Mouse (Mus musculus) MEL (cell line): ENCODE measurements at regions not wholly inside any gene's neighbourhood (a gene's known extent, or its start where the extent isn't known, plus 50 kb on each side); places are given as distances from the start of the nearest gene placed in this dataset.

ENCODE experiments used
- DNase-seq: peaks from one replicate; pipeline ENCODE4 v3.0.0; 2011; ENCODE audit warnings: low read depth, low spot score
- H3K27ac ChIP-seq: 2 replicates; pipeline ENCODE4 v1.5.1; 2012; ENCODE audit warnings: low read depth, mild to moderate bottlenecking, control low read depth, low read length, moderate library complexity; ENCODE audit not compliant: control insufficient read depth
- H3K27me3 ChIP-seq, 2 experiments: fragments of 150-350 bp in 1 of 2; sonication (generic) in 1 of 2; 2 replicates each; pipeline ENCODE4 v1.6.1; 2012; ENCODE audit warnings: low read length in 2 of 2, mild to moderate bottlenecking in 2 of 2, improper control_type of control experiment in 1 of 2, moderate library complexity in 1 of 2; ENCODE audit not compliant: insufficient read depth in 2 of 2, control insufficient read depth in 1 of 2
- H3K36me3 ChIP-seq, 2 experiments: 2 replicates each; pipeline ENCODE4 v1.6.1; 2012 to 2014; ENCODE audit warnings: low read length in 2 of 2, improper control_type of control experiment in 1 of 2, inconsistent platforms in 1 of 2, mild to moderate bottlenecking in 1 of 2; ENCODE audit not compliant: insufficient read depth in 2 of 2, control insufficient read depth in 1 of 2
- H3K4me1 ChIP-seq, 2 experiments: fragments of 150-350 bp in 1 of 2; sonication (generic) in 1 of 2; 2 replicates each; pipeline ENCODE4 v1.6.1; 2012; ENCODE audit warnings: low read length in 2 of 2, improper control_type of control experiment in 1 of 2, mild to moderate bottlenecking in 1 of 2; ENCODE audit not compliant: insufficient read depth in 2 of 2, control insufficient read depth in 1 of 2
- H3K4me3 ChIP-seq, 2 experiments: fragments of 150-350 bp in 1 of 2; sonication (generic) in 1 of 2; 2 replicates each; pipeline ENCODE4 v1.5.1; 2012; ENCODE audit warnings: low read depth in 2 of 2, low read length in 2 of 2, mild to moderate bottlenecking in 2 of 2, moderate library complexity in 2 of 2, control low read depth in 1 of 2, improper control_type of control experiment in 1 of 2; ENCODE audit not compliant: control insufficient read depth in 1 of 2, insufficient read depth in 1 of 2
- H3K79me2 ChIP-seq: 2 replicates; pipeline ENCODE4 v1.6.1; 2012; ENCODE audit warnings: mild to moderate bottlenecking, low read length, moderate library complexity; ENCODE audit not compliant: control insufficient read depth, poor library complexity, insufficient read depth
- H3K9ac ChIP-seq: 2 replicates; pipeline ENCODE4 v1.6.1; 2012; ENCODE audit warnings: low read depth, mild to moderate bottlenecking, control low read depth, low read length, moderate library complexity; ENCODE audit not compliant: control insufficient read depth, poor library complexity, severe bottlenecking
- H3K9me3 ChIP-seq: fragments of 150-350 bp; sonication (generic); replicated peaks from 2 replicates; pipeline ENCODE4 v1.6.1; 2012; ENCODE audit warnings: mild to moderate bottlenecking, low read length, improper control_type of control experiment, moderate library complexity; ENCODE audit not compliant: insufficient read depth
- BHLHE40 ChIP-seq: IDR thresholded peaks from 2 replicates; pipeline ENCODE4 v1.6.1; 2012; ENCODE audit warnings: low read depth, mild to moderate bottlenecking, inconsistent platforms, low read length, improper control_type of control experiment, borderline replicate concordance
- E2F4 ChIP-seq: IDR thresholded peaks from 2 replicates; pipeline ENCODE4 v1.6.1; 2011; ENCODE audit warnings: low read depth, low read length, improper control_type of control experiment, borderline replicate concordance
- ELF1 ChIP-seq: IDR thresholded peaks from 2 replicates; pipeline ENCODE4 v1.6.1; 2014; ENCODE audit warnings: low read depth, mild to moderate bottlenecking, inconsistent platforms, low read length, improper control_type of control experiment, moderate library complexity
- EP300 ChIP-seq, 2 experiments: IDR thresholded peaks; 2 replicates each; pipeline ENCODE4 v1.6.1; 2011; ENCODE audit warnings: improper control_type of control experiment in 2 of 2, low read length in 2 of 2, low read depth in 1 of 2, mild to moderate bottlenecking in 1 of 2
- GABPA ChIP-seq: IDR thresholded peaks from 2 replicates; pipeline ENCODE4 v1.6.1; 2012; ENCODE audit warnings: low read depth, mild to moderate bottlenecking, inconsistent platforms, low read length, improper control_type of control experiment, moderate library complexity
- HCFC1 ChIP-seq: IDR thresholded peaks from 2 replicates; pipeline ENCODE4 v1.6.1; 2012; ENCODE audit warnings: low read depth, mild to moderate bottlenecking, inconsistent platforms, low read length, improper control_type of control experiment, moderate library complexity
- MAFK ChIP-seq: IDR thresholded peaks from 2 replicates; pipeline ENCODE4 v1.6.1; 2011; ENCODE audit warnings: low read depth, mild to moderate bottlenecking, low read length, improper control_type of control experiment, borderline replicate concordance
- MAX ChIP-seq: IDR thresholded peaks from 2 replicates; pipeline ENCODE4 v1.6.1; 2011; ENCODE audit warnings: low read length, improper control_type of control experiment
- MAZ ChIP-seq: IDR thresholded peaks from 2 replicates; pipeline ENCODE4 v1.6.1; 2012; ENCODE audit warnings: low read depth, mild to moderate bottlenecking, inconsistent platforms, low read length, improper control_type of control experiment
- MEF2A ChIP-seq: IDR thresholded peaks from 2 replicates; pipeline ENCODE4 v1.6.1; 2014; ENCODE audit warnings: low read depth, mild to moderate bottlenecking, inconsistent platforms, low read length, improper control_type of control experiment; ENCODE audit not compliant: poor library complexity, insufficient replicate concordance, severe bottlenecking; ENCODE audit errors: extremely low read depth
- MYB ChIP-seq: IDR thresholded peaks from 2 replicates; pipeline ENCODE4 v1.6.1; 2011; ENCODE audit warnings: mild to moderate bottlenecking, low read depth, low read length, improper control_type of control experiment
- NELFE ChIP-seq: IDR thresholded peaks from 2 replicates; pipeline ENCODE4 v1.6.1; 2011; ENCODE audit warnings: low read depth, low read length, improper control_type of control experiment
- POLR2AphosphoS2 ChIP-seq: IDR thresholded peaks from 2 replicates; pipeline ENCODE4 v1.6.1; 2011; ENCODE audit warnings: low read length, improper control_type of control experiment
- POLR2AphosphoS5 ChIP-seq: IDR thresholded peaks from 2 replicates; pipeline ENCODE4 v1.6.1; 2012; ENCODE audit warnings: low read depth, borderline replicate concordance, mild to moderate bottlenecking, inconsistent platforms, low read length, moderate library complexity, mixed read lengths
- RCOR1 ChIP-seq: IDR thresholded peaks from 2 replicates; pipeline ENCODE4 v1.6.1; 2012; ENCODE audit warnings: low read depth, mild to moderate bottlenecking, inconsistent platforms, low read length, improper control_type of control experiment
- SMC3 ChIP-seq: IDR thresholded peaks from 2 replicates; pipeline ENCODE4 v1.6.1; 2011; ENCODE audit warnings: low read depth, low read length, improper control_type of control experiment
- TAL1 ChIP-seq: IDR thresholded peaks from 2 replicates; pipeline ENCODE4 v1.6.1; 2012; ENCODE audit warnings: mild to moderate bottlenecking, inconsistent platforms, low read length, moderate library complexity, mixed read lengths
- UBTF ChIP-seq: IDR thresholded peaks from 2 replicates; pipeline ENCODE4 v1.6.1; 2012; ENCODE audit warnings: low read depth, mild to moderate bottlenecking, inconsistent platforms, low read length, improper control_type of control experiment, moderate library complexity, borderline replicate concordance; ENCODE audit not compliant: insufficient read depth
- ZC3H11A ChIP-seq: IDR thresholded peaks from 2 replicates; pipeline ENCODE4 v1.6.1; 2012; ENCODE audit warnings: low read depth, mild to moderate bottlenecking, inconsistent platforms, low read length, improper control_type of control experiment
- ZMIZ1 ChIP-seq: IDR thresholded peaks from 2 replicates; pipeline ENCODE4 v1.6.1; 2012; ENCODE audit warnings: low read depth, mild to moderate bottlenecking, inconsistent platforms, low read length, improper control_type of control experiment, moderate library complexity

DNA sequence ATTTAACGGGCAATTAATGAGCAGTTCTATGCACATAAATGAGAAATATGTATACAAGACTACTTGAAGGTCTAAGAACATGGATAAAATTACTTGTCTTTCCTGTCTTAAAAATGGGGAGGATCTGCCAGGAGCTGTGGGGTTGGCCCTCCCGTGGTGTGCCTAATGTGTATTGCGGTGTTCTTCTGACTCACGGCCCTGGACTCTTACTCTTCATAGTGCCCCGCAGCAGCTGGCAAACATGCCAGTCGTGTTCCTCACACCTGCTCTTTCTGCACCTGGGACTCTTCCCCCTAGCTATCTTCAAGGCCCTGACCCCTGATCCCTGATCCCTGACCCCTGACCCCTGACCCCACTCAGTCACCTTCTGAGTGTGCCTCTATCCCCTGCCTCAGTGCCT, 352.3 kb upstream of the 5930422O12Rik start:
- no peaks in the 10 kb centered on the region for H3K79me2 ChIP-seq
- H3K9ac ChIP-seq, result no peak overlapping the region
- TF ChIP-seq UBTF, result no peak
- TF ChIP-seq MYB, result no peak
- no peak for TF ChIP-seq ELF1
- no peak for TF ChIP-seq ZMIZ1
- H3K36me3 ChIP-seq, result no peaks in the 10 kb centered on the region
- no peak overlapping the region for H3K27ac ChIP-seq
- no peak overlapping the region for H3K4me3 ChIP-seq
- no peak for DNase-seq
- H3K4me1 ChIP-seq, result no peaks in the 10 kb centered on the region
- H3K27me3 ChIP-seq, result no peaks in the 10 kb centered on the region
- no peaks in the 10 kb centered on the region for H3K9me3 ChIP-seq

DNA sequence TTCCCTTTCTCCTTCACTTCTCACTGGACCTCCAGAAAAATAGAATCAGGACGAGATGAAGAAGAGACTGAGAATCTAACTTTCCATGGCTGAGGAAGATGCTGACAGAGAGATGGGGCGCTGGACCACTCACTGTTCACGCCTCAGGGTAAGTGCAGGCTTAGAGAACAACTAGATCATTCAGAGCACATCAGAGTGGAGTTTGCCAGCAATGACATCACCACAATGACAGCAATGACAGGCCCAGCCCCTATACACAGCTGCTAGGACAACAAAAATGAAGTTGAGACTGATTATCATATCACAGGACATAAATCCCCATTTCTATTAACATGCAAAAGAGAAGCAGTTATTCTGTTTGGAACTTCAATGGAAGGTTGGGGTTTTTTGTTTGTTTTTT, 350.4 kb upstream of the 5930422O12Rik start:
- no peaks in the 10 kb centered on the region for H3K27me3 ChIP-seq
- H3K27ac ChIP-seq, result no peak overlapping the region
- H3K79me2 ChIP-seq, result no peaks in the 10 kb centered on the region
- DNase-seq, result no peak
- H3K9ac ChIP-seq, result no peak overlapping the region
- no peaks in the 10 kb centered on the region for H3K36me3 ChIP-seq
- H3K9me3 ChIP-seq, result no peaks in the 10 kb centered on the region
- no peaks in the 10 kb centered on the region for H3K4me1 ChIP-seq
- TF ChIP-seq BHLHE40, result no peak
- no peak overlapping the region for H3K4me3 ChIP-seq

DNA sequence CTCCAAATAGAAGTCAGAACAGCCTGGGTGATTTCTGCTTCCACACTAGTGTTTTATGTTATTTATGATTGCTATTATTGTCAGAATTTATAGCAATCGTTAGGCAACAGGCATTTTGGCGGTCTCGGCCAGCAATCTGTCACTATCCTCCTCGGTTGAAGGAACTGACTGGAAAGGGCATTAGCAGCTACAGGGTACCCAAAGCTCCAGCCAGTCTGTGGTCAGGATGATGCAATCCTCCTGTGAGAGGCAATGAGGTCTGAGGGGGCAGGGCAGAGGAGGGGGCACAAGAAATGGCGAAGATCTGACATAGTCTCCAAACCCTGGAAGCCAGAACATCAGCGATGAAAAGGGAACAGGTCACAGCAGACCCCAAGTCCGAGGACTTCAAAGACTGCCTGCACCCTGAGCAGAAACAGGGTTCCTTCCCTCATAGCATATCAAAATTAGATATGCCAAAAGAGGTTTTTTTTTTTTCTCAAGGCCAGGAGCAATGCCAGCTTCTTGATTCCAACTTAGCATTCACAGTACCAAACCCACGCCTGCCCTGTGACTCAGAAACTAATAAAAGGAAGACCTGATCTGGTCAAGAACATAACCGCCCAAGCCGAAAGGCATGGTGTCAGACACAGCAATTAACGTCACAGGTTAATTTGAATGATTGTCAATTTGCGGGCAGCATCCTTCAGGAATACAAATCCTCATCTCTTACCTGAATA, 348.5 kb upstream of the 5930422O12Rik start:
- Histone ChIP-seq H3K27me3 (no peaks in the 10 kb centered on the region), H3K9ac (no peak overlapping the region), H3K79me2 (no peaks in the 10 kb centered on the region), H3K9me3 (no peaks in the 10 kb centered on the region), H3K4me3 (no peak overlapping the region), H3K36me3 (no peaks in the 10 kb centered on the region), H3K4me1 (no peaks in the 10 kb centered on the region), H3K27ac (no peak overlapping the region)
- TF ChIP-seq ZC3H11A (no peak), TAL1 (no peak), GABPA (no peak), E2F4 (no peak), RCOR1 (no peak), MAFK (no peak), NELFE (no peak), EP300 (IDR thresholded peaks at IDR 0.05; ENCODE audit: low read depth in 1 of 2, low read length in 2 of 2) (no peak), MEF2A (no peak), POLR2AphosphoS2 (no peak), POLR2AphosphoS5 (no peak), MAZ (no peak), ZMIZ1 (no peak), SMC3 (no peak), MAX (no peak), HCFC1 (no peak), UBTF (no peak)
- DNase-seq, result no peak
